Mouse (Mus musculus) cerebellum, adult 9-11 months (tissue): ENCODE measurements around the gene Tbkbp1.

Experiments used
- DNase-seq: peaks from one replicate; pipeline ENCODE4 v3.0.0; 2022

Gene Tbkbp1

DNA sequence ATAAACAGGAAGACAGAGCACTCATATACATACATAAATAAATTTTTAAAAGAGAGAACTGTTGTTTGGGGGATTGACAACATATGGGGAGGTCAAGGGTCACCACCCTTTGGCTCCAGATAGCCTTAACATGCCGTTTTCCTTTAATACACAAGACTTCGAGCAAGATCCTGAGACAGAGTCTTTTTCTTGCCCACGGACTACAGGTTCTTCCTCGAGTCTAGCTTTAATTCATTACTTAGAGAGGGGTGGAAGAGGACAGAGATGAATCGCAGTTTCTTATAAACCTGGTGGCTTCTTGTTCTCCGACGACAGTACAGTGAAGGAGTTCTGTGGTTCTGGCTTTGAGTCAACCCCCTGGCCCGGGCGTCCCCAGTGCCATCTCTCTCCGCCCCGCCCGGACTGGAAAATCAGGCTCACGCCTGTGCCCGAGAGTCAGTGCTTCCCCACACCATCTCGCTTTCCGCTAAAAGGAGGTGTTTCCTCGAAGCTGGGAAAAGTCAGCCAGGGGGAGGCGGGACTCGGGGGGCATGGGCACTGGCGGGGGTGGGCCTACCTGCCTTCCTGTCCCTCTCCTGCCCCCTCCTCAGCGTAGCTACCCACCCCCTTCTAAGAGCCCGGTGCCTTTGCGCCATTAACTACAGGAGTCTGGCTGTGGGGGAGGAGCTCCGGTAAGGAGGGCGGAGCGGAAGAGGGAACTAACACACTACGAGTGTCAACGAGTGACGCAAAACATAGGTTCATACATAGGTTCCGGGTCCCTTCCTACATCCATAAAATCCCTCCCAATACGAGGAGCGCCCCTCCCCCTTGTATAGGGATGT, 24.4 kb downstream of the Tbkbp1 start:
- no peak for DNase-seq

DNA sequence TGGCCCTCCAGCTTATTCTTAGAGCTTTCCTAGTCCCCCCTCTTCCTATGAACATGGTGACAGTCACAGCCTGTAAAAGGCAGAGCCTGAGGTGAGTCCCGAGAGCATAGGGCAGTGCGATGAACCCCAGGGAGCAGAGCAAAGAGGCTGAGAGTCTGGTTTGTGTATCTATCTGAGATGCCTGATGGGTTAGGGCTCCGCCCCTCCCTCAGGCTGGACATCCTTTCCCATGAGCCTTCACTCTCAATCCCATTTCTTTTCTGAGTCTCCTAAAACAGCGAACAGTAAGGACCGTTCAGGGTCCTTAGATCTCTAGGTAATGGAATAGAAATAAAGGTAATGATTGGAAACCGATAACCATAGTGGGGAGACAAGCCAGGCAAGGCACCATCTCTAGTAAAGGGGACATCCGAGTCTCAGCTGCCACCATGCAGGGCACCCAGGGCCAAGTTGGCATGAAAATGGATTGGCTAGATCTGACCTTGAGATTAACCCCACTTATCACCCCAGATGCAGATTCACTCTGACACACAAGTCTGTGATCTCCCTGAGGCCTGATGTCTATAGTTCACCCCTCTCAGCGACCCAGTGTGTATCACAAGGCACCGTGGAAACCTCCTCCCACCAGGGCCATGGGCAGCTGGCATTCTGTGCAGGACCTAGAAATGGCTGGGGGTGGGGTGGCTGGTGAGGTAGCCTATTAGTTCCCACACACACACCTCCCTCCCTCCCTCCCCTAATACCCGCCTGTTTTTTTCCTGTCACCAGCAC, 26.8 kb downstream of the Tbkbp1 start:
- no peak for DNase-seq

DNA sequence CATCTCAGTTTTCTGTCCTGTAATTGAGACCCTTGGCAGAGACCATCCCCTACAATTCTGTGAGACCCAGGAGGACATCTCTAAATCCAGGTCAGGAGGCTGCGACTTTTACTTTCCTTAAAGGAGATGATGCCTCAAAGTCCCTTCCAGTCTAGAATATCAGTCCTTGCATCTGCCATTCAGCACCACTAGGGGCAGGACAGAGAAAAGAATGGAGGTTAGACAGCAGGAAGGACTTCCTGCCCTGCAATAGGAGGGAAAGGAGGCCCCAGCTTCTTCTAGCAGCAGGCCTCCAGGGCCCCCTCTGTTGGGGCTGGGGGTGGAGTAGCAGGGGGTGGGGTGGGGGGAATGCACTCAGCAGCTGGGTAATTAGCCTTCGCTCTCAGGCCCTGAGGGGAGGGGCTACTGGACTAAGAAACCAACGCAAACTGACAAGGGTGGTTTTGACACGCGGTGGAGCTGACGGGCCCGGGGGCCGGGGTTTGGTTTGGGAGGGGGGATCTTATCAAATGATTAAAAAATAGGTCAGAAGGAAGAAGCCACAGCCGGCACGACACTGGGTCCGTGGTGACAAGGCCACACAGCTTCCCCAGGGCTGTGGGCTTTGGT, 27.9 kb downstream of the Tbkbp1 start:
- DNase-seq, result no peak

DNA sequence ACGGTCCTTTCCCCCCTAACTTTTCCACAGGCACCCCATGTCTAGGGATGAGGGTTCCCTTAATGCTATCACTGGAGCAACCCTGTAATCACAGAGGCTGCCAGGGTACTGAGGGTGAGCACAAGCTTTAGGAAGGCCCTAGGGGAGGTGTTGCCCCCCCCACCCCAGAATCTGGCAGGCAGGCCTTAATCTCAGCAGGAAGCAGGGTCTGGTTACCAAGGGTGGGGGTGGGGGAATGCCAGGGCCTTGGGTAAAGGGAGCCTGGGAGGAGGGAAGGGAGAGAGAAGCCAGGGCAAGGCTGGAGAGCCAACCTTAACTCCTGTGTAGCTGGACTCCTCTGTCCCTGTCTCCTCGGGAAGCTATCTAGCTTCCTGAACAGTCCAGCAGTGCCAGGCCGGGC, 30.7 kb downstream of the Tbkbp1 start:
- DNase-seq, result no peak

DNA sequence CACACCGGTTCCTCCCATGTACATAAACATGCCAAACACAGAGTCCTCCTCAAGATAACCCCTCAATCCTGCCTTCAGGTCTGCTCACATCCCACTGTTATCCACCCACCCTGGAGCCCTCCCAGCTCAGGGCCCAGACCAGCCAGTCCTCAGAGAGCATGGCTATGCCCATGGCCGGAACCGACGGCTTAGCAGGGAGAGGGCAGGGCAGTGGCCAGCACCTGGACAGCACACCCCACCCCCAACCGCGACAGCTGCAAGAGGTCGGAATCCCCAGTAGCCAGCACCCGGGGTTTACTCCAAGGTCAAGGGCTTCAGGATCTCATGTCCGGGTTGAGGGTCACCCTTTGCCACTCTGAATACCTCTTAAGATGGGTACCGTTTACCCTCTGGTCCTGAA, 31.1 kb downstream of the Tbkbp1 start:
- DNase-seq, result no peak

DNA sequence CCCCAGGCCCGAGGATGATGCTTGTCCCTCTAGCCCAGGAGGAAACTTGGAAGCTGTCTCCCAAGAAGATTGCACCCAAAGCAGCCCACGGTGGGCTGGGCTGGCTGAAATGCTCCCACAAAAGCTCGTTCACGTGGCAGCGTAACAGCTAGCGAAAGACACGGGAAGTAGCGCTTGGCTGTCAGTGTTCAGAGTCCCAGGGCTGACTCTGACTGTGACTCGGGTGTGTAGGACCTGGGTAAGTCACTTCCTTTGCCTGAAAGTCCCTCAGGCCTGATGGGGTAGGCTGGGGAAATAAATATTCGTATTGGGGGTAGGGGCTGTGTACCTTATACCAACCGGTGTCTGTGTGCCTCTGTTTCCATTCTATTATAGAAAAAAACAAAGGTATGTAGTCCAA, 35.5 kb downstream of the Tbkbp1 start:
- no peak for DNase-seq

DNA sequence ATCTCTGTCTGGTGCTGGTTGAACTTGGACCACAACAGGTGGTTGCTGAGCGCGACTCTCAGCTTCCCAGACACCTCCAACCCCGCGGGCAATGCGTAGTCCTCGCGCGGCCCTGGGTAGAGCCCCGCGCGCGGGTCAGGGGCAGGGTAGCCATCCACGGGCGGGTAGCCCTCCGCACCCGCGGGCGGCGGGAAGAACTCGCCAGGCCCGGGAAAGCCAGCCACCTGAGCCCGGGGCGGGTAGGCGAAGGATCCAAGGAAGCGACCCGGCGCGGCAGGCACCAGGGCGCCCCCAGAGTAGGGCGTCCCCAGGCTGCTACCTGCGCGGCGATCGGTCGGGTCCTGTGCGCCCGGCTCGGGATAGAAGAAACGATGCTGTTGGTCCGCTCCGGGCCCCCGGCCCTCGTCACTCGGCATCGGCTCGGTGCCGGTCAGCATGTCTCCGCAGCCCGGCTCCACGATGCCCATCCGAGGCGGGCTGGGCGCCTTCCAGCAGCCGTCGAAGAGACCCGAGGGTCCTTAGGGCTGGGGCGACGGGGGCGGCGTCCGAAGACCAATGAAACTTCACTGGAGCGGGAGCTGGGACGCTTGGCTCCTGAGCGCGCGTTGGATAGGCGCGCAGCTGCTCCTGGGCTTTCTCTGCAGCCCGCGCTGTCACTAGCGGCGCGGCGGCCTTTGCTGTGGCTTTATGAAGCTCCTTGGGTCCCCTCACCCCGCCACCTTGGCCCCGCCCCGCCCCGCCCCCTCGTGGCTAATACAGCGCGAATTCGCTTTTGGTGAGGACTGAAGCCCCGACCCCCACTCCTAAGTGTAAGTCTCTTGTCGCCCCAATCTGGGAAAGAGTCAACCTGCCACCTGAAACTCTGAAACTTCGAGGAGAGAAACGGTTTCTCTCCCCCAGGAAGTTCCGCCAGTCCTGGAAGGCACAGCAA, 36.4 kb downstream of the Tbkbp1 start, which contains the start of gene Tbx21:
Gene Tbx21 (minus strand): TSS at position 661 of the 931 bp plus-strand sequence.
- no peak for DNase-seq

DNA sequence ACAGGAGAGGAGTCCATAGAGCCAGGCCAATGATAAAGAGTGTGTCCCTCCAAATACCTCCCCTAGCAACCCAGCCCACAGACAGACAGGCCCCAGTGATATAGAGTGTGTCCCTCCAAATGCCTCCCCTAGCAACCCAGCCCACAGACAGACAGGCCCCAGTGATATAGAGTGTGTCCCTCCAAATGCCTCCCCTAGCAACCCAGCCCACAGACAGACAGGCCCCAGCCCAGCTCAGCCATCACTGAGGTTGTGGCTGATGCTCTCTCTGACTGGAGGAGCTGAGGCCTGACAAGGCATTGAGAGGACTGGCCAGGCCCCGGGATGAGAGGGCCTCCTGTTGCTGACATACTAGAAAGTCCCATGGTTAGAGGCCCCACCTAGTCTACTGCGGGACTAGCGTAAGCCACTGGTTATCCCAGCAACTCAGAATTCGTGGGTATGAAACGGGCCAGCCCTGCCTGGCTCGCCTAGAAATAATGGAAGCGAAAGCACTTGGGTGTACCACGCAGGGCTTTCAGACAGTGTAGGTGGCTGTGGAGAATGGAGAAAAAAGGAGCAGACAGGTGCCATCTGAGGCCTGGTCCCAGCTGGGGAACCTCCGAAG, 38.7 kb downstream of the Tbkbp1 start:
- no peak for DNase-seq

DNA sequence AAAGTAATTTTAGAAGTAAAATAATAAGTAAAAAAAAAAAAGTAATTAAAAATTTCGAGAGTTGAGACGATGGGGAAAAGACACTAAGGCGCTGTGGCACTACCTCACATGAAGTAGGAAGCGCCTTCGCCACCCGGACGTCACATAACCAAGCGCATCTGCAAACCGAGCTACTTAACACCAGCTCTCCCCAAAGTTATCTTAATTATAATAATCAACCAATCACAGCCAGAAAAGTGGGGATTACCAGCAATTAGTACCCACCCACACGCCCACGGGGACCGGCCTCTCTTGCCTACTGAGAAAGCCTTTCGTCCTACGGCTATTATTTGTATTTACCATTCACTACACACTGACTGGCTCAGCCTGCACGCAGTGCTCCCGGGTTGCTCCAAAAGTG, 42.3 kb downstream of the Tbkbp1 start:
- no peak for DNase-seq

DNA sequence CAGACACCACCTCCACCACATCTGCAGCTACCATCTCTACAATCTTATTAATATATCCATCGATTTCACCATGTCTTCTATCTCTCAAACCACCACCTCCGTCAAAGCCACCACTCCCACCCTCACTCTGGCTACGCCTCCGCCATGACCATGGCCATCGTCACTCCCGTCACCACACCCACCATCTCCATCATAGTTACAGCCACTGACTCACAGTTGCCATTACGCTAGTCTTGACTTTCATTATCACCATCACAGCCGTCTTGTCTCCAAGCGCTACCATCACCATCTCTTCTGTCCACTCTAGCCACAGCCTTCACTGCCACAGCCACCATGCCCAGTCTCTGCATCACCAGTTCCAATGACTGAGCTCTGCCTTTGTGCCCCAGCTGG, 47.2 kb downstream of the Tbkbp1 start:
- no peak for DNase-seq

DNA sequence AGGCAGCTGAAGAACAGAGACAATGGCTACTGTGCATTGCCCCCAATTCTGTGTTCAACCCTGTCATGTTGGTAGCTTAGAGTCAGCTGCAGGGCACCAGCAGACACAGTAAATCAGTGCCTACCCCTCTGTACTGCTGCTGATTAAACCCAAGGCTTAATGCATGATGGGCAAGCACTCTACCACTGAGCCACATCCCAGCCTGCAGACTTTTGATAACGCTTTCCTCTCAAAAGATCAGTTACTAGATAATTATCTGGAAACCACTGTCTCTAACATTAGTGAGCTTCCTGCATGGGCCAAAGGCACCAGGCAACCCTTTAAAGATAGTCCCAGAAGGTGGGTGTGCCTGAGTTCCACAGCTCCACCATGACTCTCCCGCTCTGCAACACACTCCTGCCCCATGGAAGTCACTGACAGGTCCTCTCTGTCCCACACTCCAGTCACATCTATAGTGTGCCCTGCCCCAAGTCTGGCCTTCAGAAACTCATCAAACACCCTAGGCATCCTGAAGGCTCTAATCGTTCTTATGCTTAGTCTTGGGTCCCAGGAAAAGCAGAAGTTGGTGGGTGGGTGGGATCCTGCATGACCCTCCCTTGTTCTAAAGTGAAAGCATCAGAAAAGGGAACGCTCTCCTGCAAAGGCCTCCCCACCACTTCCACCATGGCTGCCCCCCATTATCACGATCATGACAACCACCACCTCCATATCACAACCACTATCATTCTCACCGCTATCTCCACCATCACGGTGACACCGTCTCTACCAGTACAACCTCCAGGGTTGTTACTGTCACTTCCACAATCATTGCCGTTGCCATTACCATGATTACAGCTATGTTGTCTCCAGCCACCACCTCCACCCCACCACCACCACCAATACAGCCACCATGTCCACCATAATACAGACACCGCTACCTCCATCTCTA, 47.9 kb downstream of the Tbkbp1 start:
- DNase-seq, result no peak

DNA sequence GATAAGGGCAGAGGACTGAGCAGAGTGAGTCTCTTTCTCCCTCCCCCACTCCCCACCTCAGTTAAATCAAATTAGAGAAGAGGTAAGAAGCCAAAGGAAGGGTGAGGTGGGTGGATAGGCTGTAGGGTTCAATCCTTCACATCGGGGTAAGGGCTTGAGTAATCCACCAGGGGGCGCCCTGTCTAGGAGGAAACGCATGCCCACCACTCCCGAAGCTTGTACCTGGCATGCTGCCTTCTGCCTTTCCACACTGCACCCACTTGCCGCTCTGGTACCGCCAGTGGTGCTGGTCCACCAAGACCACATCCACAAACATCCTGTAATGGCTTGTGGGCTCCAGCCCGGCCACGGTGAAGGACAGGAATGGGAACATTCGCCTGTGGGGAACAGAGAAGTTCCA, 49.6 kb downstream of the Tbkbp1 start:
- peak; percentile 54 for DNase-seq

DNA sequence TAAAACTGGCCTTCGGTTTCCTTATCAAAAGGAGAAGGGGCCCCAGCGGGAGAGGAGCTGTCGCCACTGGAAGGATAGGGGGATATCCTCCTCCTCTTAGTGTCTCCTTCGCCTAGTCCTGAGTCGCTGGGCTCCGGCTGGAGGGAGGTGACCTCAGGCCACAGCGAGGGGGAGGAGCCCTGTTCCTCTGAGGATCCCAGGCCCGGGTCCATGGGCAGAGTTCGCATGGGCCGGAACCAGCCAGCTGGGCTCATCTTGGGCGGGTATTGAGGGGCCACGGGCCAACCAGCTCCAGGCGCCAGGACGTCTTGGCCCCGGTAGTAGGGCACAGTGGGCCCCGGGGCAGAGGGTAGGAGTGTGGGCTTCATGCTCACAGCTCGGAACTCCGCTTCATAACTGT, 52.5 kb downstream of the Tbkbp1 start:
- no peak for DNase-seq

DNA sequence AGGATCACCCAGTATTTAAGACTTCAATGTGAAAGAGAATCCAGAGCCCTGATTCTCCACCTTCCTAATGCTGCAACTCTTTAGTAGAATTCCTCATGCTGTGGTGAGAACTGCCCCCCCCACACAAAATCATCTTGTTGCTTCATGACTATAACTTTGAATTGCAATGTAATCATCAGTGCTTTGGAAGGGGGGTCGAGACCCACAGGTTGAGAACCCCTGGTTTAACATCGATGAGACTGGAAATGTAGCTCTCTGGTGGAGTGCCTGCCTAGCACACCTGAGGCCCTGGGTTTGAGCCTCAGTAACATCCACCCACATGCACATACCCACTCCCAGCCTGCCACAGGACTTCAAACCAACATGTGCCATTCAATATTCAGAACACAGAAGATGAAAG, 56.7 kb downstream of the Tbkbp1 start:
- no peak for DNase-seq

DNA sequence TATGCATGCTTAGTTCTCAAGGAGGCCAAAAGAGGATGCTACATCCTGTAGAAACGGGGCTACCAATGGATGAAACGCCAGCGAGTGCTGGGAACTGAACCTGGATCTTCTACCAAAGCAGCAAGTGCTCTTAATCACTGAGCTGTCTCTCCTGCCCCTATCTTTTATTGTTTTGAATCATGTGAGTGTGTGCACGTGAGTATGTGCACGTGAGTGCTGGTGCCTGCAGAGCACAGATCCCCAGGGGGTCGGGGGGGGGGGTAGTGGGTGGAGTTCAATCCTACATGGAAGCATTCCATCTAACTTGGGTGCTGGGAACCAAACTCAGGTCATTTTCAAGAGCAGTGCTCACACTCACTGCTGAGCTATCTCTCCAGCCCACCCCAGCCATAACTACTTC, 64.9 kb downstream of the Tbkbp1 start:
- no peak for DNase-seq
